Mouse (Mus musculus) brain, embryonic 14.5 days (tissue): ENCODE measurements around the gene H6pd.

Experiments used
- CTCF ChIP-seq: fragments of 200-500 bp; IDR thresholded peaks from 2 replicates; pipeline ENCODE4 v1.5.1; 2012; ENCODE audit warnings: inconsistent platforms, mild to moderate bottlenecking, moderate library complexity, borderline replicate concordance; ENCODE audit not compliant: insufficient read depth, insufficient read length; ENCODE audit errors: extremely low read depth
- POLR2A ChIP-seq: fragments of 200-500 bp; IDR thresholded peaks from 2 replicates; pipeline ENCODE4 v1.6.1; 2012; ENCODE audit warnings: mild to moderate bottlenecking, inconsistent platforms, borderline replicate concordance; ENCODE audit not compliant: poor library complexity, insufficient read depth, insufficient read length, severe bottlenecking; ENCODE audit errors: extremely low read depth

DNA sequence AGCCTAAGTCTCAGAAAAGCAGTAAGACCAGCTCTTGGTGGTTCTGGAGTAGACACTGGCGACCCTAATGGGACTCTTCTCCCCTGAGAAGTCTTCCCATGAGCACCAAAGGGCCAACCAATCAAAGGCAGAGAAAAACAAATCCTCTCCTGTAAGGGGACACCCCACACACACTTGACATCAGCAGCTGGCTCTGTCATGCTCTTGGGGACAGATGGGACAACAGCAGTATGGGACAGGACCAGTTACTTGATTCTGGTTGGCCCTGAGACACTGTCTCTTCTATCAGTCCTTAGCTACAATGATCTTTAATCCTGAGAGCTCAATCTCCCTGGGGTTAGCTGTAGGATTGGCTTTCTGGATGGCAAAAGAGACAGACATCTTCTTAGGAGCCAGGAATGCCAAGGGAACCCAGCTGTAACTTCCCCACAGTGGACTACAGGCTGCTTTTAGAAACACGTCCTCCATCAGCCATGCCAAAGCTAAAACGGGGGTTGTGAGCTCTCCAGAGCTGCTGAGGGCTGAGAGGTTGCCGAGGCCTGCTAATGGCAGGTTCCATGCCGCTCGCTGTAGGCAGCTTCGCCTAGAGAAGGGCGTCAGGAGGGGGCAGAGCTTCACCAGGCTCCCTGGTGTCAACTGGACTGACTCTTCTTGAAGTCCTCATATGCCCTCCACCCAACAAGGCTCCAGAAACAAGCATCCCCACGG lies 76.6 kb downstream of the H6pd start:
- TF ChIP-seq CTCF = no peak
- TF ChIP-seq POLR2A = no peak
